Mouse (Mus musculus) C2C12 (cell line): ENCODE results near the gene Baz2b.

Experiments used
- CTCF ChIP-seq: IDR thresholded peaks from one replicate; pipeline ENCODE4 v1.5.1; 2011; ENCODE audit not compliant: control insufficient read depth, insufficient read depth, insufficient read length
- FOSL1 ChIP-seq: IDR thresholded peaks from one replicate; pipeline ENCODE4 v1.8.0; 2011; ENCODE audit warnings: mild to moderate bottlenecking, low read length; ENCODE audit not compliant: poor library complexity, insufficient read depth, severe bottlenecking
- MYOD1 ChIP-seq: IDR thresholded peaks from one replicate; pipeline ENCODE4 v1.6.1; 2011; ENCODE audit warnings: low read depth; ENCODE audit not compliant: control insufficient read depth, insufficient read length
- USF1 ChIP-seq: IDR thresholded peaks from one replicate; pipeline ENCODE4 v1.6.1; 2011; ENCODE audit warnings: low read depth, mild to moderate bottlenecking, control low read depth, moderate library complexity

- TF ChIP-seq CTCF, result no peak
- TF ChIP-seq USF1, result no peak
- TF ChIP-seq MYOD1, result no peak
- TF ChIP-seq FOSL1, result no peak
Observed at GRCm38 (mm10) chr2:60123911-60124647, 85.6 kb downstream of the Baz2b start.
